Mouse (Mus musculus) lung, embryonic 14.5 days (tissue): ENCODE measurements around the gene Col4a1. TPM values are rescaled to one million over a fixed set of nuclear protein-coding genes. Genes with fewer than 3 reads are reported as not detected.

ENCODE experiments used
- ATAC-seq: fragments of 200-750 bp; cut with Nextera tagmentation; 2 replicates; pipeline ENCODE4 v1.8.0; 2017; ENCODE audit warnings: mild to moderate bottlenecking, moderate TSS enrichment, moderate library complexity; ENCODE audit not compliant: insufficient read depth
- DNase-seq: peaks from one replicate; pipeline ENCODE4 v3.0.0-alpha.2; 2015
- H3K27ac ChIP-seq: fragments of 300-500 bp; sonication (generic); 2 replicates; pipeline ENCODE4 v1.5.1; 2014; ENCODE audit warnings: low read depth, mild to moderate bottlenecking, moderate library complexity
- H3K27me3 ChIP-seq: fragments of 300-500 bp; sonication (generic); 2 replicates; pipeline ENCODE4 v1.6.1; 2014; ENCODE audit warnings: low read length, control low read depth; ENCODE audit not compliant: insufficient read depth
- H3K36me3 ChIP-seq: fragments of 300-500 bp; sonication (generic); 2 replicates; pipeline ENCODE4 v1.6.1; 2014; ENCODE audit warnings: control low read depth; ENCODE audit not compliant: insufficient read depth
- H3K4me1 ChIP-seq: fragments of 300-500 bp; sonication (generic); 2 replicates; pipeline ENCODE4 v1.6.1; 2014; ENCODE audit warnings: antibody characterized with exemption, control low read depth; ENCODE audit not compliant: insufficient read depth
- H3K4me2 ChIP-seq: fragments of 300-500 bp; sonication (generic); 2 replicates; pipeline ENCODE4 v1.6.1; 2014; ENCODE audit warnings: mild to moderate bottlenecking
- H3K4me3 ChIP-seq: fragments of 300-500 bp; sonication (generic); 2 replicates; pipeline ENCODE4 v1.5.1; 2014; ENCODE audit warnings: low read depth, low read length
- H3K9ac ChIP-seq: fragments of 300-500 bp; sonication (generic); 2 replicates; pipeline ENCODE4 v1.6.1; 2014
- H3K9me3 ChIP-seq: fragments of 300-500 bp; sonication (generic); 2 replicates; pipeline ENCODE4 v1.6.1; 2016; ENCODE audit warnings: low read depth, low read length, control low read depth
- CTCF ChIP-seq: IDR thresholded peaks from 2 replicates; pipeline ENCODE4 v1.5.1; 2016; ENCODE audit warnings: antibody characterized with exemption, low read depth
- WGBS: fragments of 180-500 bp; shearing (Covaris S2); extraction: QIAGEN DNeasy Blood & Tissue Kit; methylation state at CpG from one replicate; pipeline ENCODE4 v1.1.7; 2014; 5-methylcytosine and 5-hydroxymethylcytosine counted together
- polyA plus RNA-seq: library from polyadenylated mRNA; unstranded; fragments of >200 nt; fragmentation: Nextera tagmentation; extraction: Ambion mirVana; gene quantifications from 2 replicates; pipeline ENCODE4 v1.2.1, GENCODE M21; 2014

The Col4a1 gene
- polyA plus RNA-seq, 1 experiment from 2014 or later, result 389 TPM

DNA sequence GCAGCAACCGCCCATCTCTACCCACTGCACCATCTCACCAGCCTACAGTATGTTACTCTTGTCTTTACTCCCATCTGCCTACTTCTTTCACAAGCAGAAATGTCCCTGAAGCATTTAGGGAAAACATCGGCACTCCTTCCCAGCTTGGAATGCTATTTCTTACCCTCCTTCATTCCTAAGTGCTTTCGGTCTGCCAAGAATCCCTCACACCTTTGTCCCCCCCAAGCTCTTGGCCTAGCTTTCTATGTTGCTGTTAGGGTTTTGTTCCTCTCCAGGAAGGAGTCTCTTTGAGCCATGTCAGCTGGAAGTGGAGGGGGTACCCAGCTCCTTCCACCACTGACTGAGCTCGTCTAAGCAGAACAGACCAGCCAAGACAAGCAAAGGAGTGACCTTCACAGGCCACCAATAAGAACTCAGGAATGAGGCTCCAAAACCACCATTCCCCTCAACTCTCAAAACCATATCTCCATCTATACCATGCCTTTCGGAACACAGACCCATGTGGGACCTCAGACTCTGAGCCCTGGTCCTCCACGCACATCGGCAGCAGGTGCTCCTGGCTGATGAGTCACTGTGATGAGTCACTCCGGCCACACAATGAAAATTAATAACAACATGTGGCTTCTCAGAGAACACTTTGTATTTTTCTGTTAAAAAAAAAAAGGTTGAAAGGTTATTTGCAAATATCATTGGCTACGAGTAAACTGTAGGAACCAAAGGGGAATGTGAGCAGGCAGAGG is 156.9 kb downstream of the Col4a1 start:
- no peaks in the 10 kb centered on the region for H3K4me1 ChIP-seq
- H3K4me2 ChIP-seq, result no peak overlapping the region
- ATAC-seq (no peak), DNase-seq (peak; percentile 19)
- H3K27me3 ChIP-seq, result no peaks in the 10 kb centered on the region
- WGBS, result 73% methylated on average over 9 of the region's 9 CpGs
- no peak overlapping the region for H3K27ac ChIP-seq
- H3K36me3 ChIP-seq, result no peaks in the 10 kb centered on the region
- H3K9me3 ChIP-seq, result no peaks in the 10 kb centered on the region
- H3K4me3 ChIP-seq, result no peak overlapping the region
- TF ChIP-seq CTCF, result no peak
- no peak overlapping the region for H3K9ac ChIP-seq

- Histone ChIP-seq H3K36me3 (no peaks in the 10 kb centered on the region), H3K9ac (no peak overlapping the region), H3K9me3 (no peaks in the 10 kb centered on the region), H3K27me3 (no peaks in the 10 kb centered on the region), H3K27ac (no peak overlapping the region), H3K4me1 (no peaks in the 10 kb centered on the region), H3K4me3 (no peak overlapping the region), H3K4me2 (no peak overlapping the region)
- DNase-seq, result no peak
- no peak for TF ChIP-seq CTCF
- WGBS, result 80% methylated on average over 3 of the region's 3 CpGs
- ATAC-seq, result no peak
Measured at GRCm38 (mm10) chr8:11150268-11150667, 162.4 kb downstream of the Col4a1 start.

- Histone ChIP-seq H3K4me3 (no peak overlapping the region), H3K36me3 (no peaks in the 10 kb centered on the region), H3K27ac (no peak overlapping the region), H3K4me1 (no peaks in the 10 kb centered on the region), H3K9me3 (no peaks in the 10 kb centered on the region), H3K4me2 (no peak overlapping the region), H3K27me3 (no peaks in the 10 kb centered on the region), H3K9ac (no peak overlapping the region)
- WGBS, result 79% methylated on average over 9 of the region's 9 CpGs
- no peak for DNase-seq
- no peak for ATAC-seq
- no peak for TF ChIP-seq CTCF
Measured at GRCm38 (mm10) chr8:11149201-11149810, 163.3 kb downstream of the Col4a1 start.

- Histone ChIP-seq H3K27me3 (no peaks in the 10 kb centered on the region), H3K36me3 (no peaks in the 10 kb centered on the region), H3K4me1 (no peaks in the 10 kb centered on the region), H3K9ac (no peak overlapping the region), H3K4me2 (no peak overlapping the region), H3K27ac (no peak overlapping the region), H3K4me3 (no peak overlapping the region), H3K9me3 (no peaks in the 10 kb centered on the region)
- 78% methylated on average over 8 of the region's 8 CpGs for WGBS
- DNase-seq (no peak), ATAC-seq (no peak)
- no peak for TF ChIP-seq CTCF
Measured at GRCm38 (mm10) chr8:11148797-11149196, 163.8 kb downstream of the Col4a1 start.

Other genes with a start within 250 kb of the Col4a1 start
- gene Col4a2, start within 50 bp of the Col4a1 start, polyA plus RNA-seq, result 103 and 111 TPM in 2 replicates
- 12.8 and 12.9 TPM in 2 replicates for gene Rab20, start 165.9 kb upstream of the Col4a1 start, polyA plus RNA-seq
- 119 and 131 TPM in 2 replicates for gene Naxd, start 184.7 kb upstream of the Col4a1 start, polyA plus RNA-seq
- gene Cars2, start 238.0 kb upstream of the Col4a1 start, polyA plus RNA-seq, result 22.9 and 25.3 TPM in 2 replicates
- gene Ing1, start 242.7 kb upstream of the Col4a1 start, polyA plus RNA-seq, result 39.5 and 47.7 TPM in 2 replicates